Mouse (Mus musculus): ENCODE measurements at regions not wholly inside any gene's neighbourhood (a gene's known extent, or its start where the extent isn't known, plus 50 kb on each side); places are given as distances from the start of the nearest gene placed in this dataset.

DNA sequence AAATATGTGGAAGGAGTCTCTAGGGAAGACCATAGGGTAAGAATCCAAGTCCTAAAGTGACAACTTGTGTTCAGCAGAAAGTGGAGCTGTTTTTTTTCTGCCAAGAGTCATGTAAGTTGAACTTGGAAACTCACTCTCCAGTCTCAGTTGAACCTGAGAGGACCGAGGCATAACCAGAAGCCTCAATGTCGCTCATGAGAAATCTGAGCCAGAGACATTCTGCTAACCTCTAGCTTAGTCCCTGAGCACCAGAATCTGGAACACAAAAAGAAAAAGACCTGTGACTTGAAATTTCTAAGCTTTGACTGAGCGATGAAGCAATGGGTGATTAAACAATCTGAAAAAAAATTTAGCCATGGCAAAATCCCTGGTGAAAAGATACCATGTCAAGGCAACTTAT is 1175.0 kb downstream of the Gsdmc2 start:
- TF ChIP-seq POLR2A (IDR thresholded peaks at IDR 0.05; ENCODE audit: control insufficient read depth, low read depth, low read length) (no peak), CTCF (IDR thresholded peaks at IDR 0.05; ENCODE audit: control insufficient read depth, insufficient read depth, insufficient replicate concordance, low read depth, low read length) (no peak)
- Histone ChIP-seq H3K4me1 (ENCODE audit: control insufficient read depth, insufficient read depth, low read length) (no peaks in the 10 kb centered on the region), H3K36me3 (ENCODE audit: control insufficient read depth, insufficient read depth, low read length) (no peaks in the 10 kb centered on the region), H3K4me3 (ENCODE audit: control insufficient read depth, low read depth, low read length) (no peak overlapping the region), H3K27ac (ENCODE audit: control insufficient read depth, insufficient read depth, low read depth, low read length) (no peak overlapping the region), H3K27me3 (ENCODE audit: control insufficient read depth, insufficient read depth, low read length) (no peaks in the 10 kb centered on the region)

- H3K27ac ChIP-seq (ENCODE audit: control insufficient read depth, insufficient read depth, low read depth, low read length): no peak overlapping the region
- no peaks in the 10 kb centered on the region for H3K36me3 ChIP-seq (ENCODE audit: control insufficient read depth, insufficient read depth, low read length)
- H3K27me3 ChIP-seq (ENCODE audit: control insufficient read depth, insufficient read depth, low read length): no peaks in the 10 kb centered on the region
- TF ChIP-seq CTCF (IDR thresholded peaks at IDR 0.05; ENCODE audit: control insufficient read depth, insufficient read depth, insufficient replicate concordance, low read depth, low read length) (no peak), POLR2A (IDR thresholded peaks at IDR 0.05; ENCODE audit: control insufficient read depth, low read depth, low read length) (no peak)
- H3K4me3 ChIP-seq (ENCODE audit: control insufficient read depth, low read depth, low read length): no peak overlapping the region
- H3K4me1 ChIP-seq (ENCODE audit: control insufficient read depth, insufficient read depth, low read length): no peaks in the 10 kb centered on the region
Observed at GRCm38 (mm10) chr15:62659096-62659495, 1185.9 kb downstream of the Gsdmc2 start.

DNA sequence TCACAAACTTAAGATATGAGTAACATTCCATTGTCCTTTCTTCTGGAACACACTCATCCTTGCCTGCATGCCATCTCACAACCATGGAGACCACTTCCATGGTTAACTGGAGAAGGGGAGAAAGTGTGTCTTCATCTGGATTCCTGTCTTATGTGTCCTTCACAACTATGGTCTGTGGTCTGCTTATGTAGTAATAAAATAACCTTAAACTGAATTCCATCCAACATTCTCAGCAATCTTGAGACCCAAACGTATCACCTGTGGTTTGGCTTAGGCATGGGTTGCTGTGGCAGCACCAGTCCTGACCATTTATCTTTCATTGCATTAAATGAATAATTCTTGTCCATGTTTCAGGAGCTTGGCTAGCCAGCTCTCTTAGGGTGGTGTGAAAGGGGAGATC is 1186.3 kb downstream of the Gsdmc2 start:
- Histone ChIP-seq H3K36me3 (ENCODE audit: control insufficient read depth, insufficient read depth, low read length) (no peaks in the 10 kb centered on the region), H3K27me3 (ENCODE audit: control insufficient read depth, insufficient read depth, low read length) (no peaks in the 10 kb centered on the region), H3K27ac (ENCODE audit: control insufficient read depth, insufficient read depth, low read depth, low read length) (no peak overlapping the region), H3K4me3 (ENCODE audit: control insufficient read depth, low read depth, low read length) (no peak overlapping the region), H3K4me1 (ENCODE audit: control insufficient read depth, insufficient read depth, low read length) (no peaks in the 10 kb centered on the region)
- TF ChIP-seq CTCF (IDR thresholded peaks at IDR 0.05; ENCODE audit: control insufficient read depth, insufficient read depth, insufficient replicate concordance, low read depth, low read length) (no peak), POLR2A (IDR thresholded peaks at IDR 0.05; ENCODE audit: control insufficient read depth, low read depth, low read length) (no peak)

DNA sequence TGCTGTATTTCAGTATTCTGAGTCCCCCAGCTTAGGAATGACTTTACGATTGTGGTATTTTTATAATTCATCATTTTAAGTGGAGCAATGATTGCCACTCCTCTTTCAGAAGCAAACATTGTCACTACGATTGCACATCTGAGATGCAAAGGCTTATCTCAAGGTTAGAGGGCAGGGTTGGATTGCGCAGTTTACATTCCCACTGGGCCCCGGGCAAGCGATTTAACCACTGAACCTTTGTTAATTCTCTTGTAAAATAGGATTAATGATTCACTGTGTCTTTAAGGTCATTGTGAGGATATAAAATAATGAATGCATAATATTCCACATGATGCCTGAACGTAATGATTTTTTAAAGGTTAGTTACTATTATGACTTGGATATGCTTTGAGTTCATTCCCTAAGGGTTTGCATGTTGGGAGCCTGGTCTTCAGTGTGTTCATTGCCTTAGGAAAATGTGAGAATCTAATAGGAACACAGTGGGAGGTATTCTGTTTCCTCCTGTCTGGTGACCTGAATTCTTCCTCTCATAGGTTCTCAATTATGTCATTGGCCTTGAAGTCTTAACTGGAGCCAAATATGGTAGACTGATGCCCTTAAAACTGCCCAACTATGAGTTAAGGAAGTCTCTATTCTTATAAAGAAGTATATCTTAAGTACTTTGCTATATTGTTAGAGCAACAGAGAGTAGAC is 1198.4 kb downstream of the Gsdmc2 start:
- no peaks in the 10 kb centered on the region for H3K27me3 ChIP-seq (ENCODE audit: control insufficient read depth, insufficient read depth, low read length)
- no peak overlapping the region for H3K4me3 ChIP-seq (ENCODE audit: control insufficient read depth, low read depth, low read length)
- H3K36me3 ChIP-seq (ENCODE audit: control insufficient read depth, insufficient read depth, low read length): no peaks in the 10 kb centered on the region
- TF ChIP-seq POLR2A (IDR thresholded peaks at IDR 0.05; ENCODE audit: control insufficient read depth, low read depth, low read length) (no peak), CTCF (IDR thresholded peaks at IDR 0.05; ENCODE audit: control insufficient read depth, insufficient read depth, insufficient replicate concordance, low read depth, low read length) (no peak)
- no peak overlapping the region for H3K27ac ChIP-seq (ENCODE audit: control insufficient read depth, insufficient read depth, low read depth, low read length)
- H3K4me1 ChIP-seq (ENCODE audit: control insufficient read depth, insufficient read depth, low read length): no peaks in the 10 kb centered on the region

- Histone ChIP-seq H3K27me3 (ENCODE audit: control insufficient read depth, insufficient read depth, low read length) (no peaks in the 10 kb centered on the region), H3K4me1 (ENCODE audit: control insufficient read depth, insufficient read depth, low read length) (no peaks in the 10 kb centered on the region), H3K4me3 (ENCODE audit: control insufficient read depth, low read depth, low read length) (no peak overlapping the region), H3K36me3 (ENCODE audit: control insufficient read depth, insufficient read depth, low read length) (no peaks in the 10 kb centered on the region), H3K27ac (ENCODE audit: control insufficient read depth, insufficient read depth, low read depth, low read length) (no peak overlapping the region)
- TF ChIP-seq POLR2A (IDR thresholded peaks at IDR 0.05; ENCODE audit: control insufficient read depth, low read depth, low read length) (no peak), CTCF (IDR thresholded peaks at IDR 0.05; ENCODE audit: control insufficient read depth, insufficient read depth, insufficient replicate concordance, low read depth, low read length) (no peak)
Observed at GRCm38 (mm10) chr15:62644744-62645143, 1200.2 kb downstream of the Gsdmc2 start.

DNA sequence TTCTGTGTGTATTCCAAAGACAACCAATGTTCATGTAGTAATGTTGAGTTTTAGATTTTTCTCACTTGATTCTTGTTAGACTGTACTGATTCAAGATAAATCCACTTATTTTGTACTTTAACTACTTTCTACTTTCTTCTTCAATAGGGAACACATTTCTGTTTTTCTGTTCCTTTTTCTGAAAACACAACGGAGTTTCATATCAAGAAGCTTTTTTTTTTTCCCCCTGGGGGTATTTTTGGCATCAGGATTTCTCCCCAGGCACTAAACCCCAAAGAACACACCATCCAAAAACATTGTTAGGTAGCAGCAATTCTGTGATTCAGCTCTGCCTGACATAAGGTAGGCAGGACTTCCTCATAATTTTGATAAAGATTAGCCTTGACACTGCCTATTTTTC is 1200.7 kb downstream of the Gsdmc2 start:
- TF ChIP-seq CTCF (IDR thresholded peaks at IDR 0.05; ENCODE audit: control insufficient read depth, insufficient read depth, insufficient replicate concordance, low read depth, low read length) (no peak), POLR2A (IDR thresholded peaks at IDR 0.05; ENCODE audit: control insufficient read depth, low read depth, low read length) (no peak)
- no peaks in the 10 kb centered on the region for H3K27me3 ChIP-seq (ENCODE audit: control insufficient read depth, insufficient read depth, low read length)
- H3K4me3 ChIP-seq (ENCODE audit: control insufficient read depth, low read depth, low read length): no peak overlapping the region
- H3K4me1 ChIP-seq (ENCODE audit: control insufficient read depth, insufficient read depth, low read length): no peaks in the 10 kb centered on the region
- H3K36me3 ChIP-seq (ENCODE audit: control insufficient read depth, insufficient read depth, low read length): no peaks in the 10 kb centered on the region
- no peak overlapping the region for H3K27ac ChIP-seq (ENCODE audit: control insufficient read depth, insufficient read depth, low read depth, low read length)

DNA sequence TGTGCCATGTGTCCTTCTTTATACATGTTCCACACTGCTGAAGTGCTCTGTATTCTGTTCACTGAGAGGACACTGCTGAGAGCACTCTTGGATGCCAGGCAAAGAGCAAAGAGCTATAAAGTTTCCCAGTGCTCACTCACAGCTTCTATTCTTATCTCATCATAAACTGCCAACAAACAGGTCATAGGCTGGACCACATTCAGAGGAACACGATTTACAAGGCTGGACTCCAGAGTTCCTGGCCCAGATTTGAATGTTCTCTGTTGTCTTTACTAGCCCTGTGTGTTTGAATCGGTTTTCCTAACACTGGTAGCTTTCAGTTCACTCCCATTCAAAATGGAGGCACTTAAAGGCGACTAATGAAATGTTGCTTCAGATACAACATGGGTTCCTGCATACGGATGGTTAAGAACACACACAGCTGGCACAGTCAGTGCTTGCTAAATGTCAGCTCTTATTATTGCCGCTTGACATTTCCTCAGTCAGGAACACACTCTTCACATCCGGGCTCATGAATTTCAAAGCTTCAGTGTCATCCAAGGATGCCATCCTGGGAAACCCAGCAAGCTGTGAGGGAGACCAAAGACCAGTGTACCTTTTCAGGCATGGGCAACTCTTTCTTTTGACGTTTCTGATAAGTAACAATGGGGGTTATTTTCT is 1203.8 kb downstream of the Gsdmc2 start:
- TF ChIP-seq CTCF (IDR thresholded peaks at IDR 0.05; ENCODE audit: control insufficient read depth, insufficient read depth, insufficient replicate concordance, low read depth, low read length): no peak
- TF ChIP-seq POLR2A (IDR thresholded peaks at IDR 0.05; ENCODE audit: control insufficient read depth, low read depth, low read length): no peak
- H3K36me3 ChIP-seq (ENCODE audit: control insufficient read depth, insufficient read depth, low read length): no peaks in the 10 kb centered on the region
- no peak overlapping the region for H3K4me3 ChIP-seq (ENCODE audit: control insufficient read depth, low read depth, low read length)
- H3K27me3 ChIP-seq (ENCODE audit: control insufficient read depth, insufficient read depth, low read length): no peaks in the 10 kb centered on the region
- H3K4me1 ChIP-seq (ENCODE audit: control insufficient read depth, insufficient read depth, low read length): no peaks in the 10 kb centered on the region
- H3K27ac ChIP-seq (ENCODE audit: control insufficient read depth, insufficient read depth, low read depth, low read length): no peak overlapping the region

Data from testis, adult 2 months (tissue).